In genomic region chr15:85909931-85910330, GRCm38 (mm10) we compare ENCODE assay signal across 13 mouse cellular contexts. TPM values are rescaled to one million over a fixed set of nuclear protein-coding genes. Genes with fewer than 3 reads are reported as not detected.
DNase-seq lines count a peak whose midpoint lies in the region; ATAC-seq and TF ChIP-seq lines count a peak whose summit lies in the region.
"Had no signal": no experiment of that assay in that cellular context is flagged by ENCODE, and none has a peak within 500 bp of the region (broad histone marks: within the 10 kb centered on the region; RNA-seq: fewer than 3 reads in every experiment).

No protein-coding gene starts in this region.

- no peak for DNase-seq in kidney, postnatal 0 days (ENCODE audit: low spot score)
- no peak for DNase-seq in kidney, adult 18-20 months
- peak; percentile 43 for DNase-seq in thymus, postnatal 4 days
- DNase-seq in thymus, postnatal 36 days: no peak
- peak; percentile 43 to 55 for DNase-seq in kidney, postnatal 4 days
- peak; percentile 38 to 74 for DNase-seq in urinary bladder, postnatal 4 days (ENCODE audit: low spot score in 2 of 2)
- no peak for DNase-seq in spleen, adult 18-20 months
- DNase-seq: cerebellum, postnatal 36 days had no signal

- H3K4me3 ChIP-seq in kidney, postnatal 0 days (replicated peaks; ENCODE audit: low read depth, low read length): no peak overlapping the region
- H3K4me3 ChIP-seq: liver, embryonic 12.5 days; midbrain, embryonic 15.5 days had no signal

- no peak overlapping the region for H3K9ac ChIP-seq in kidney, postnatal 0 days (ENCODE audit: low read depth, low read length)
- H3K9ac ChIP-seq: liver, embryonic 12.5 days; midbrain, embryonic 15.5 days had no signal

- H3K4me1 ChIP-seq in kidney, postnatal 0 days (replicated peaks; ENCODE audit: insufficient read depth, low read length): peaks cover 13% of the 10 kb centered on the region

- peaks cover 3% of the 10 kb centered on the region; the same call in 1 of the 2 replicates for H3K36me3 ChIP-seq in kidney, postnatal 0 days (ENCODE audit: insufficient read depth, low read length)
- H3K36me3 ChIP-seq: liver, embryonic 12.5 days; midbrain, embryonic 15.5 days had no signal

- 0 out of 2 replicates have a peak, but pooled peaks have one; percentile 34 for ATAC-seq in kidney, postnatal 0 days (replicated peaks; ENCODE audit: low FRiP score, low read depth)
- no peak for ATAC-seq in granulocyte monocyte progenitor cell, adult 5-6 weeks (replicated peaks; ENCODE audit: poor library complexity, severe bottlenecking)
- ATAC-seq: forebrain, embryonic 16.5 days; liver, embryonic 12.5 days; midbrain, embryonic 15.5 days had no signal

- WGBS in kidney, postnatal 0 days: 16% methylated on average over 10 of the region's 10 CpGs

- no peaks in the 10 kb centered on the region for H3K9me3 ChIP-seq in kidney, postnatal 0 days (replicated peaks; ENCODE audit: low read length)
- H3K9me3 ChIP-seq: liver, embryonic 12.5 days; midbrain, embryonic 15.5 days had no signal

- H3K4me2 ChIP-seq in kidney, postnatal 0 days (ENCODE audit: low read length): no peak overlapping the region
- H3K4me2 ChIP-seq: heart, embryonic 11.5 days; liver, embryonic 12.5 days; midbrain, embryonic 15.5 days had no signal

- TF ChIP-seq CTCF in kidney, postnatal 0 days (IDR thresholded peaks at IDR 0.05; ENCODE audit: low read depth): no peak

- H3K27me3 ChIP-seq in kidney, postnatal 0 days (ENCODE audit: insufficient read depth, low read length): no peaks in the 10 kb centered on the region
- H3K27me3 ChIP-seq: midbrain, embryonic 15.5 days had no signal

- H3K27ac ChIP-seq in kidney, postnatal 0 days: peak overlapping the region; percentile 57; the same call in 1 of the 2 replicates
- H3K27ac ChIP-seq: liver, embryonic 12.5 days; midbrain, embryonic 15.5 days had no signal

RNA-seq across cellular contexts. Expression of gene Trmu, which starts 30.8 kb away (rescaled TPM):
- 37.1 and 40.9 TPM in 2 replicates for polyA plus RNA-seq in kidney, postnatal 0 days (2015; fragmentation: Nextera tagmentation; extraction: Ambion mirVana)
- total RNA-seq in granulocyte monocyte progenitor cell, adult 5-6 weeks (2014; fragmentation: Nextera tagmentation): 17.2 and 32.2 TPM in 2 replicates
- total RNA-seq in granulocyte monocyte progenitor cell, adult 5-6 weeks (2017): 22.3 and 28.7 TPM in 2 replicates

RNA-seq across cellular contexts. Expression of gene Gtse1, which starts 50.4 kb away (rescaled TPM):
- polyA plus RNA-seq in kidney, postnatal 0 days (2015; fragmentation: Nextera tagmentation; extraction: Ambion mirVana): 11.4 and 12.8 TPM in 2 replicates
- 7.9 and 13.6 TPM in 2 replicates for total RNA-seq in granulocyte monocyte progenitor cell, adult 5-6 weeks (2014; fragmentation: Nextera tagmentation)
- total RNA-seq in granulocyte monocyte progenitor cell, adult 5-6 weeks (2017): 19.5 and 20.0 TPM in 2 replicates

Comparison
In these comparisons a context has a peak if more than half of its experiments do, and no peak if none do; other contexts are left out.
1. DNase-seq: peak in thymus, postnatal 4 days (single experiment), kidney, postnatal 4 days (2 of 2) and urinary bladder, postnatal 4 days (2 of 2); none in kidney, postnatal 0 days (single experiment), kidney, adult 18-20 months (single experiment), thymus, postnatal 36 days (0 of 2) and spleen, adult 18-20 months (0 of 2).